Mouse (Mus musculus) G1E-ER4 (cell line): ENCODE data around the gene Zc3h12d. TPM values are rescaled to one million over a fixed set of nuclear protein-coding genes. Genes with fewer than 3 reads are reported as not detected.

Source experiments
- GATA1 ChIP-seq: IDR thresholded peaks from one replicate; pipeline ENCODE4 v1.8.0; 2012; ENCODE audit warnings: low read length, inconsistent platforms
- polyA plus RNA-seq: library from polyadenylated mRNA; stranded (reverse); fragments of >175 nt; gene quantifications from 2 replicates; pipeline ENCODE4 v1.2.3, GENCODE M21; 2012

Zc3h12d gene
- not detected in 2 replicates for polyA plus RNA-seq

- TF ChIP-seq GATA1 = no peak
Measured at GRCm38 (mm10) chr10:7832171-7832676, at the start of gene Zc3h12d. Gene Zc3h12d, plus strand, starts transcription at chr10:7832470.

GRCm38 (mm10) chr10:7787319-7787718, 45.0 kb upstream of the Zc3h12d start:
- TF ChIP-seq GATA1 = no peak

- no peak for TF ChIP-seq GATA1
Measured at GRCm38 (mm10) chr10:7792254-7792750, 40.0 kb upstream of the Zc3h12d start.

GRCm38 (mm10) chr10:7792751-7793385, 39.4 kb upstream of the Zc3h12d start, which contains the start of the genes Ginm1 and Ppil4:
Gene Ginm1, minus strand, starts transcription at chr10:7792824.
Gene Ppil4, plus strand, starts transcription at chr10:7792891.
- TF ChIP-seq GATA1 = no peak

- TF ChIP-seq GATA1 = no peak
Measured at GRCm38 (mm10) chr10:7801258-7801657, 31.0 kb upstream of the Zc3h12d start.

- TF ChIP-seq GATA1 = no peak
Measured at GRCm38 (mm10) chr10:7802519-7803140, 29.6 kb upstream of the Zc3h12d start.

- TF ChIP-seq GATA1 = no peak
Measured at GRCm38 (mm10) chr10:7809937-7810336, 22.3 kb upstream of the Zc3h12d start.

GRCm38 (mm10) chr10:7816476-7816875, 15.8 kb upstream of the Zc3h12d start:
- no peak for TF ChIP-seq GATA1

- no peak for TF ChIP-seq GATA1
Measured at GRCm38 (mm10) chr10:7818676-7819075, 13.6 kb upstream of the Zc3h12d start.

- no peak for TF ChIP-seq GATA1
Measured at GRCm38 (mm10) chr10:7819156-7819555, 13.1 kb upstream of the Zc3h12d start.

GRCm38 (mm10) chr10:7819603-7820002, 12.7 kb upstream of the Zc3h12d start:
- TF ChIP-seq GATA1 = no peak

GRCm38 (mm10) chr10:7820171-7820570, 12.1 kb upstream of the Zc3h12d start:
- TF ChIP-seq GATA1 = no peak

GRCm38 (mm10) chr10:7821981-7822380, 10.3 kb upstream of the Zc3h12d start:
- TF ChIP-seq GATA1 = no peak

DNA sequence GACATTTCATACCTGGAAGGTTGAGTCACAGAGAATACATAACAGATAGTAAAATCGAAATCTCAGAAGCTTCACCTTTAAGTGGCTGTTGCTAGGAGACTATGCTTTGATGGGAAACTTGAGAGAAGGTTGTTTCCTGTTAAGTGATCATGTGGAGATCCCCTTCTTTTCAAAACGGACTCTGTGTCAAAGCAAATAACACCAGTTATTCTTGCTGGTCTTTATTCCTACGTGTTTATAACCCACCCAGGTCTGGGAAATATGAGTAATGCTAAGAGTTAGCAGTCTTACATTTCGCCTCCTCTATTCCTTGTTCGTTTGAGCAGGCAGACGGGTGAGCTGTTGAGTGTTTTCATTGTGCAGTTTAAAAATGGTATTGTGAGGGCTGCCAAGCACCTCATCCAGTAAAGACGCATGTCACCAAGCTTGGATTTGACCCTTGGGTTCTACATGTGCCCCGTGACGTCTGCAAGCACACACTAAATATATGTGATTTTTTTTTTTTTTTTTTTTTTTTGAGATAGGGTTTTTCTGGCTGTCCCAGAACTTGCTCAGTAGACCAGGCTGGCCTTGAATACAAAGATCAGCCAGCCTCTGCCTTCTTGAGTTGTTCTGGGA, 7.5 kb upstream of the Zc3h12d start:
- no peak for TF ChIP-seq GATA1

DNA sequence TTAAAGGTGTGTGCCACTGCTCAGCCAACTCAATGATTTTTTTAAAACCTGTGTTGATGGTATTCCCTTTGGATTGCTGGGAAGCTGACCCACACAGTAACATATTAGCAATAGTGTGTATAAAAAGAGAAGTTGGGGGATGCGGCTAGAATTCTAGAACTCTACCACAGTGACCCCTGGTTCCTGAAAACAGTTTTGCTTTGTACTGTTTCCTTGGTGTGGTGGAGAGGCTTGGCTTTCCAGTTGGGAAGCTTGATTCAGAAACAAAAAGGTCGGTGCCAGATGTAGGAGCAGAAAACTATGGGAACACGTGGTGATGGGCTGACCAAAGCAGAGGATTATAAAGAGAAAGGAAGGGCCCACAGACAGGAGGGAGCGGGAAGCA, 7.0 kb upstream of the Zc3h12d start:
- no peak for TF ChIP-seq GATA1

- no peak for TF ChIP-seq GATA1
Measured at GRCm38 (mm10) chr10:7826106-7826505, 6.2 kb upstream of the Zc3h12d start.
